Mouse (Mus musculus): ENCODE results near the gene Ccdc141.

- no peak for TF ChIP-seq POLR2A (IDR thresholded peaks at IDR 0.05; ENCODE audit: control insufficient read depth, extremely low read depth, insufficient read depth, low read length, poor library complexity)
- peak; percentile 47; the same call in 1 of the 2 replicates for TF ChIP-seq CTCF (IDR thresholded peaks at IDR 0.05; ENCODE audit: borderline replicate concordance, control insufficient read depth, extremely low read depth, insufficient read depth, low read length, poor library complexity)
Observed at GRCm38 (mm10) chr2:76968919-76969318, 201.5 kb downstream of the Ccdc141 start.
